Mouse (Mus musculus) myocyte (in vitro differentiated cells): ENCODE results near the gene Gabpb1.

Source experiments
- E2F4 ChIP-seq: IDR thresholded peaks from one replicate; pipeline ENCODE4 v1.6.1; 2011; ENCODE audit warnings: mild to moderate bottlenecking, control low read depth, moderate library complexity; ENCODE audit not compliant: insufficient read depth
- POLR2A ChIP-seq: IDR thresholded peaks from one replicate; pipeline ENCODE4 v1.6.1; 2011; ENCODE audit warnings: low read depth, mild to moderate bottlenecking, control low read depth, moderate library complexity; ENCODE audit not compliant: insufficient read length
- POLR2AphosphoS2 ChIP-seq: IDR thresholded peaks from one replicate; pipeline ENCODE4 v1.6.1; 2011; ENCODE audit warnings: low read depth, control low read depth; ENCODE audit not compliant: insufficient read length
- TCF12 ChIP-seq: IDR thresholded peaks from one replicate; pipeline ENCODE4 v1.6.1; 2011; ENCODE audit warnings: mild to moderate bottlenecking, control low read depth; ENCODE audit not compliant: poor library complexity, insufficient read depth, severe bottlenecking
- USF1 ChIP-seq: IDR thresholded peaks from one replicate; pipeline ENCODE4 v1.6.1; 2011; ENCODE audit warnings: low read depth, mild to moderate bottlenecking, control low read depth, moderate library complexity

DNA sequence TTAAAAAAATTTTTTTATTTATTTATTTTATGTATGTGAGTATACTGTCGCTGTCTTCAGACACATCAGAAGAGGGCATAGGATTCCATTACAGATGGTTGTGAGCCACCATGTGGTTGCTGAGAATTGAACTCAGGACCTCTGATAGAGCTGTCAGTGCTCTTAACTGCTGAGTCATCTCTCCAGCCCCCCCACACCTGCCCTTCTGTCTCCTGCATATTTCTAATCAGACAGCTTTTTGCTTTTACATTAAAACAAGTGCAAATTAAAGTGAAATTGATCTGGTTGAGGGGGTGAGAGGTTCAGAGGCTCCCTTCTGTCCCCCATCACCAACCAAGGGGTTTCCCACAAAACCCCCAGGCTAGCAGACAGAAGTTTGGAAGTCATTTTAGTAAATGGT is 96.9 kb downstream of the Gabpb1 start:
- TF ChIP-seq TCF12: no peak
- no peak for TF ChIP-seq POLR2AphosphoS2
- TF ChIP-seq POLR2A: no peak
- TF ChIP-seq USF1: no peak
- TF ChIP-seq E2F4: no peak
